Mouse (Mus musculus) adrenal gland, postnatal 0 days (tissue): ENCODE measurements around the gene Bin2. TPM values are rescaled to one million over a fixed set of nuclear protein-coding genes. Genes with fewer than 3 reads are reported as not detected.

Experiments
- microRNA-seq: library from miRNA; unstranded; fragments of <30 nt; microRNA quantifications from one replicate; pipeline ENCODE4, GENCODE M21; 2016; ENCODE audit warnings: borderline replicate concordance; ENCODE audit not compliant: insufficient number of aligned reads
- polyA plus RNA-seq: library from polyadenylated mRNA; unstranded; fragments of >200 nt; fragmentation: Nextera tagmentation; extraction: Ambion mirVana; gene quantifications from 2 replicates; pipeline ENCODE4 v1.2.1, GENCODE M21; 2015

Bin2 gene
- polyA plus RNA-seq, result 3.8 and 4.0 TPM in 2 replicates

DNA sequence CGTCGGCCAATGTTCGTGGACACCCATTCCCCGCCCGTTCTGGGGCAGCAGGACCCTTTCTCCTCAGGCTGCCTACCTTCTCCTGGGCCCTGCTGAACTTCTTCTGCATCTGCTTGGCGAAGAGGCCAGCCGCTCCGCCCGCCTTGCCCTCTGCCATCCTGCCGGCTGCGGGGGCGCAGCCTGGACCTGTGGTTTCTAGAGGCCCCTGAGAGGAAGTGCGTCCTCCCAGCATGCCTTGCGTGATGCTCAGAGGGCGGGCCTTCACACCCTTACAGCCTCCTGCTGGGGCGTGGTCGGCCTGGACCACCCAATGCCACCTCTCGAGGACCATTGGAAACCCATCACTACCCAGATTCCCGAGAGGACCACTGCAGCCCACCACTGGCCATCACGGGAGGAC, at the start of gene Bin2:
TSS of gene Bin2 (minus strand) at position 217 of the 400 bp plus-strand sequence.

DNA sequence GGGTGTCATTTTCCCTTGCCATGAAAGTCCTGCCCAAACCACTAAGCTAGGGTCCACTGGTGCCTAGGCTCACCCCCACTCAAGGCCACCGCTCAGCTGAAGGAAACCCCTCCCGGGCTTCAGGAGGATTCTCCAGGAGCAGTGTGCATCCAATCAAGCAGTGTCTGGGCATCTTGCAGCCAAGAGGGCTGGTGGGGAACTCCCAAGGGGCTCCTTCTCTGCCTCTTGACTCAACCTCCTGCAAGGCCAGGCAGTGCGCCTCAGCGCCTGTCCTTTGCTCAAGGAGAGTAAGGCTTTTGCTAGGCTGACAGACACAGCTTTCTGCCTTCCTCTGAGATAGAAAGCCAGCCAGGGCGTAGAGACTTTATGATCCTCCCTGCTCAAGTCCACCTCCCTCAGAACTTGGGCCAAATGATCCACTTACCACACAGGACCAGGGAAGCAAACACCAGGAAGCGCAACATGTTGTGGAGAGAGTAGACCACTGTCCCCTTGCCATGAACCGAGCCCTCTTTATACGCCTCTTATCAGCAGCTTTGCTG, 18.1 kb upstream of the Bin2 start, which contains the start of gene Cela1:
TSS of gene Cela1 (minus strand) at position 492 of the 542 bp plus-strand sequence.

DNA sequence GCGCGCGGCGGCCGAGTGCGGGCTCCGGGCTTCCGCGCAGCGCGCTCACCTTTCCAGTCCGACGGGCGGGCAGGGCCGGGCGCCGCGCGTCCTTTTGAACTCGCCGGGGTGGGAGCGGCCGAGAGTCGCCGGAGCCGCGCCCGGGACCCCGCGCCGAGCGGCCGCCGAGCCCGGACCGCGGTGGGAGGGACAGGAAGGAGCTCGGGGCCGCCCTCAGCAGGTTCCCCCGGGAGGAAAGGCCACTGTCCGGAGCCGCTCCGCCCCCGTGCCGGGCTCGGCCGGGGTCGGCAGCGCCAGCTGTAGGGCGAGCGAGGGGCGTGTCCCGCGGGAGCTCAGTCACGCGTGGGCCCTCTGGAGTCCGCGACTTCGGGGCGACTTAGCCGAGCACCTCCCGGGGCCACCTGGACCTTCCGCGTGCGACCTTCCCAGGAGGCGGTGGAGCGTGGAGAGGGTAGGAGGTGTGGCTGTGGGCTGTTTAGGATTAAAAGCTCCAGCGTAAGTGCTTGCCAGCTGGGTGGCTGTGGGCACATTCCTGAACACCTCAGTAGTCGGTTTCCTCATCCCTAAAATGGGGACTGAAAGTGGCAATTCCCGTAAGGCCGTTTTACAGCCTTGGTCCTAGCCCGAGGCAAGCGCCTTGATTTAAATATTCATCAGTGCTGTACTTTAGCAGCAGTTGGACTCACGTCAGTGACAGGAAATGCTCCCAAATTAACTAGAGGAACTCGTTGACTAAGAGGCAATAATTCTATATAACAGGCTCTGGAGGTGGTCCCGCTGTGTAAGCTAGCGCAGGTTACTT, 32.5 kb downstream of the Bin2 start, which contains the start of gene Smagp:
TSS of gene Smagp (minus strand) at position 241 of the 802 bp plus-strand sequence.

DNA sequence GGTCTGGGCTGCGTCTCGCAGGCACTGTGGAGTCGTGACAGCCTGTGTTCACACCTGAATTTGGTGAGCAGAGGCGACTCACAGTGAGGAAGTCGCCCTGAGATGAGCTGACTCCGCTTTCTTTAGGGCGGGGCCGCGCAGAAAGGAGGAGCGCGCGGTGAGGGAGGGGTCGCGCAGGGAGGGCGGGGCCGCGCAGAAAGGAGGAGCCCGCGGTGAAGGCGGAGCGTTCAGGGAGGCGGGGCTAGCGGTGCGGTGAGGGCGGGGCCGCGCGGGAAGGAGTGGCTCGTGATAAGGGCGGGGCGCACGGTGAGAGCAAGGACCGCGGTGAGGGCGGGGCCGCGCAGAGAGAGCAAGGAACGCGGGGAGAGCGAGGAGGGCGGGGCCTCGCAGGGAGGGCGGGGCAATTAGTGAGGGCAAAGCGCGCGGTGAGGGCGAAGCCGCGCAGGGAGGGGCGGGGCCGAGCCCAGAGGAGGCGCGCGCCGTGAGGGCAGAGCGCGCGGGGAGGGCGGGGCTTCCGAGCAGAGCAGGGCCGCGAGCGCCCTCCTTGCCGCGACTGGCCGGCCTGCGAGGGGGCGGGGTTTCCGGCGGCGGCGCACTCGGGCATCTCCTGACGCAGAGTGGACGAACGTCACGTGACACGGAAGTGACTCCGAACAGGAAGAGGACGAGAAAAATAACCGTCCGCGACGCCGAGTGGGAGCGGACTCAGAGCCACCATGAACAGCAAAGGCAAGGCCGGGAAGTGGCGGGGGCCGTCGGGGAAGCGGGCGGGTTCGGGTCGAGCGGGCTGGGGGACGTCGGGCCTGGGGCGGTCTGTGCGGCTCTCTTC, 54.1 kb downstream of the Bin2 start, which contains the start of gene Dazap2:
TSS of gene Dazap2 (plus strand) at position 354 of the 829 bp plus-strand sequence.

DNA sequence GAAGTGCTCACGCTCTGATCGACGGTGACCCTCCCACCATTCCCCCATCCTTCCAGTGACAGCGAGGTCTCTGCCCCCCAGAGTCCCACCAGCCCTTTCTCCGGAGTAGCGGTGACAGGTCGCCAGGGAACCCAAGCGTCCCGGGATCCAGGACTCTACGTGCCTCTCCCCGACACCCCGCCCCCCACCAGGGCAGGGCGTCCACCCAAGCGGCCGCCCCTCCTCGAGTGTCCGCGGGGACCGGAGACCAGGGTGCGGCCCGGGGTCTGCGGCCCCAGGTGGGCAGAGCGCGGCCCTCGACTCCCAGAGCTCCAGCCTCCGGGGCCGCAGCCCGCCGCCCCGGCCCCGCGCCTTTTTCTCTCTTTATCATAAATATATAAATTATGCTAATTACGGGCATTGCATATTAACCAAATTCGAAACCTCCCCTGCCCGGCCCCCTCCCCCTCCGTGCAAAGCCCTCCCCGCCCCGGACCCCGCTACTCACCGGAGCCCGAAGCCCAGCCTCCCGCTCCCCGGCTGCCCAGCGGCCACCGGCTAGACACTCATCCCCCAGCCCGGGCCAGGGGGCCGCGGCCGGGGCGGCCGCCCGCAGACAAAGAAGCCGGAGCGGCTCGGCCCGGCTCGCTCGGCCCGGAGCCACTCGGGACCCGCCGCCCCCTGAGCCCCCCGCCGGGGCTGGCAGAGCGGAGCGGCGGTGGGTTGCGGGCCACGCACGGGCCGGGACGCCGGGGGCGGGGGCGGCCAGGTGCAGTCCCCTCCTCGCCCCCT, 69.9 kb downstream of the Bin2 start, which contains the start of gene Pou6f1:
TSS of gene Pou6f1 (minus strand) at position 709 of the 771 bp plus-strand sequence.

Small RNA genes lying within 50 kb of the gene (microRNA-seq; reads per million reads assigned to microRNA genes)
- not detected for gene Mir6961

Other genes starting within 250 kb of the Bin2 start
- gene Gm5475, start 247.4 kb downstream of the Bin2 start, polyA plus RNA-seq, result 0.11 and 0.28 TPM in 2 replicates
- 10.7 and 27.5 TPM in 2 replicates for gene Slc11a2, start 244.5 kb downstream of the Bin2 start, polyA plus RNA-seq
- 20.8 and 30.3 TPM in 2 replicates for gene Letmd1, start 200.5 kb downstream of the Bin2 start, polyA plus RNA-seq
- gene Csrnp2, start 174.1 kb downstream of the Bin2 start, polyA plus RNA-seq, result 6.5 and 7.3 TPM in 2 replicates
- gene Tfcp2, start 117.5 kb downstream of the Bin2 start, polyA plus RNA-seq, result 12.6 and 17.6 TPM in 2 replicates
- 4.7 and 5.1 TPM in 2 replicates for gene Pou6f1, start 69.6 kb downstream of the Bin2 start, polyA plus RNA-seq
- gene Dazap2, start 54.2 kb downstream of the Bin2 start, polyA plus RNA-seq, result 220 and 328 TPM in 2 replicates
- 18.1 and 22.9 TPM in 2 replicates for gene Smagp, start 32.6 kb downstream of the Bin2 start, polyA plus RNA-seq
- 190 and 236 TPM in 2 replicates for gene Cela1, start 18.4 kb upstream of the Bin2 start, polyA plus RNA-seq
- gene Galnt6, start 59.8 kb upstream of the Bin2 start, polyA plus RNA-seq, result 7.2 and 9.6 TPM in 2 replicates
- 15.7 and 17.0 TPM in 2 replicates for gene Slc4a8, start 92.2 kb upstream of the Bin2 start, polyA plus RNA-seq
- gene Scn8a, start 200.3 kb upstream of the Bin2 start, polyA plus RNA-seq, result 5.0 and 6.3 TPM in 2 replicates